Mouse (Mus musculus): ENCODE measurements around the gene Hilpda. TPM values are rescaled to one million over a fixed set of nuclear protein-coding genes. Genes with fewer than 3 reads are reported as not detected.

Hilpda gene
- 36.9 and 38.9 TPM in 2 replicates for total RNA-seq (2012; rRNA removed)

GRCm38 (mm10) chr6:29272312-29273072 lies at the start of gene Hilpda:
TSS of gene Hilpda (plus strand) at chr6:29272488.
- H3K4me3 ChIP-seq (ENCODE audit: insufficient read depth in 1 of 2, low read depth in 1 of 2, low read length in 2 of 2, poor library complexity in 1 of 2, severe bottlenecking in 1 of 2) = peak within 1 kb of the TSS; percentile 72 to 85
- TF ChIP-seq CHD2 (IDR thresholded peaks at IDR 0.05; ENCODE audit: low read depth, low read length) (no peak), ZNF384 (IDR thresholded peaks at IDR 0.05; ENCODE audit: low read depth, low read length) (no peak), HCFC1 (IDR thresholded peaks at IDR 0.05; ENCODE audit: borderline replicate concordance, insufficient read depth, low read length) (peak; percentile 46; the same call in 1 of the 2 replicates), ZC3H11A (IDR thresholded peaks at IDR 0.05; ENCODE audit: borderline replicate concordance, low read depth, low read length) (no peak)
- in situ Hi-C loops (cut with MboI; ENCODE audit: low sequenced_read_pairs in 2 of 2, unreplicated experiment in 2 of 2) = no loop called here
- peaks cover 5% of the 10 kb centered on the region; the same call in 1 of the 2 replicates for H3K36me3 ChIP-seq (ENCODE audit: control insufficient read depth, insufficient read depth, low read length, poor library complexity, severe bottlenecking)
- peak within 1 kb of the TSS; percentile 83 for H3K9ac ChIP-seq (ENCODE audit: insufficient read depth, low read depth, low read length, poor library complexity, severe bottlenecking)
- peak; percentile 93 for DNase-seq (ENCODE audit: low read depth, low spot score)
- H3K4me1 ChIP-seq (ENCODE audit: control insufficient read depth in 2 of 2, insufficient read depth in 2 of 2, low read length in 2 of 2, poor library complexity in 1 of 2) = peaks cover 0 to 4% of the 10 kb centered on the region in 2 experiments; a peak in 1 of 4 replicates
- H3K27ac ChIP-seq (ENCODE audit: insufficient read depth, low read depth, low read length, poor library complexity, severe bottlenecking) = no peak within 1 kb of the TSS
- no peaks in the 10 kb centered on the region for H3K9me3 ChIP-seq (ENCODE audit: control insufficient read depth, insufficient read depth, low read depth, low read length)

- TF ChIP-seq HCFC1 (IDR thresholded peaks at IDR 0.05; ENCODE audit: borderline replicate concordance, insufficient read depth, low read length) = no peak
- TF ChIP-seq ZNF384 (IDR thresholded peaks at IDR 0.05; ENCODE audit: low read depth, low read length) = no peak
- TF ChIP-seq CHD2 (IDR thresholded peaks at IDR 0.05; ENCODE audit: low read depth, low read length) = no peak
- TF ChIP-seq ZC3H11A (IDR thresholded peaks at IDR 0.05; ENCODE audit: borderline replicate concordance, low read depth, low read length) = no peak
- Histone ChIP-seq H3K9ac (ENCODE audit: insufficient read depth, low read depth, low read length, poor library complexity, severe bottlenecking) (no peak overlapping the region), H3K9me3 (ENCODE audit: control insufficient read depth, insufficient read depth, low read depth, low read length) (no peaks in the 10 kb centered on the region), H3K27ac (ENCODE audit: insufficient read depth, low read depth, low read length, poor library complexity, severe bottlenecking) (no peak overlapping the region), H3K36me3 (ENCODE audit: control insufficient read depth, insufficient read depth, low read length, poor library complexity, severe bottlenecking) (no peaks in the 10 kb centered on the region), H3K4me3 (ENCODE audit: insufficient read depth in 1 of 2, low read depth in 1 of 2, low read length in 2 of 2, poor library complexity in 1 of 2, severe bottlenecking in 1 of 2) (no peak overlapping the region), H3K4me1 (ENCODE audit: control insufficient read depth in 2 of 2, insufficient read depth in 2 of 2, low read length in 2 of 2, poor library complexity in 1 of 2) (peaks cover 0 to 2% of the 10 kb centered on the region in 2 experiments; a peak in 1 of 4 replicates)
- no peak for DNase-seq (ENCODE audit: low read depth, low spot score)
- in situ Hi-C loops (cut with MboI; ENCODE audit: low sequenced_read_pairs in 2 of 2, unreplicated experiment in 2 of 2) = no loop called here
Measured at GRCm38 (mm10) chr6:29229265-29229913, 42.9 kb upstream of the Hilpda start.

DNA sequence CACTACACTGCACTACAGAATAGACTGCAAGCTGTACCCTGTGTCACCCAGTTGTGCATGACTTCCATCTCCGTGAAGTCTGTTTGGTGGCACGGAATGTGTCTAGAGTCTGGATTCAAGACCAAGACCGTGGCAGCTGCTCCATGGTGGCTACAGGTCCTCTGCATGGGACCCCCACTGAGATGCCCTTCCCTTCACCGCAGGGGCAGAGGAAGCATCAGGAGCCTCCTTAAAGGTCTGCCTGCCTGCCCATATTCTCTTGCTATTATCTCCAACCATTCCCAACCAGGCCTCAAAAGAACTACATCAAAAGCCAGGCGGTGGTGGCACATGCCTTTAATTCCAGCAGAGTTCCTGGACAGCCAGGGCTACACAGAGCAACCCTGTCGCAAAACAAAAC lies 41.9 kb upstream of the Hilpda start:
- Histone ChIP-seq H3K36me3 (ENCODE audit: control insufficient read depth, insufficient read depth, low read length, poor library complexity, severe bottlenecking) (no peaks in the 10 kb centered on the region), H3K4me3 (ENCODE audit: insufficient read depth in 1 of 2, low read depth in 1 of 2, low read length in 2 of 2, poor library complexity in 1 of 2, severe bottlenecking in 1 of 2) (no peak overlapping the region), H3K4me1 (ENCODE audit: control insufficient read depth in 2 of 2, insufficient read depth in 2 of 2, low read length in 2 of 2, poor library complexity in 1 of 2) (peaks cover 0 to 5% of the 10 kb centered on the region in 2 experiments; a peak in 1 of 4 replicates), H3K9ac (ENCODE audit: insufficient read depth, low read depth, low read length, poor library complexity, severe bottlenecking) (no peak overlapping the region), H3K9me3 (ENCODE audit: control insufficient read depth, insufficient read depth, low read depth, low read length) (no peaks in the 10 kb centered on the region), H3K27ac (ENCODE audit: insufficient read depth, low read depth, low read length, poor library complexity, severe bottlenecking) (no peak overlapping the region)
- in situ Hi-C loops (cut with MboI; ENCODE audit: low sequenced_read_pairs in 2 of 2, unreplicated experiment in 2 of 2) = no loop called here
- DNase-seq (ENCODE audit: low read depth, low spot score) = no peak
- TF ChIP-seq CHD2 (IDR thresholded peaks at IDR 0.05; ENCODE audit: low read depth, low read length) = no peak
- TF ChIP-seq MAFK (IDR thresholded peaks at IDR 0.05; ENCODE audit: insufficient read depth, low read depth, low read length) = no peak
- no peak for TF ChIP-seq ZNF384 (IDR thresholded peaks at IDR 0.05; ENCODE audit: low read depth, low read length)
- TF ChIP-seq ZC3H11A (IDR thresholded peaks at IDR 0.05; ENCODE audit: borderline replicate concordance, low read depth, low read length) = no peak
- no peak for TF ChIP-seq HCFC1 (IDR thresholded peaks at IDR 0.05; ENCODE audit: borderline replicate concordance, insufficient read depth, low read length)

DNA sequence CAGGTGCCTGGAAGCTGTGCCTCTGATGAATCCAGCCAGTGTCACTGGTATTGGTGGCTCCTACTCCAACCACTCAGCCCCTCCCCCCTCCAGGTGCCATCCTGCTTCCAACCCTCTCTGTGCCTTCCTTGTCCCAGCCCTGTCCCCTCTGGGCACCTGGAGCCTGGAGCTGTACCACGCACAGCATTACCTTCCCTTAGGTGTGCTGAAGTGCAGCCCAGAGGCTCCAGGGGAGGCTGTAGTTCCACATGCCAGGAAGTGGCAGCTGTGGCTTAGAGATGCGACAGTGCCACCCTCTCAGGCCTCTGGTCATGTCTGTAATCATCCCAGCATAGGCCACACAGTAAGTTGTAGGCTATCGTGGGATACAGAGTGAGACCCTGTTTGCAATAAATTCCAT lies 40.5 kb upstream of the Hilpda start:
- DNase-seq (ENCODE audit: low read depth, low spot score) = no peak
- no peak for TF ChIP-seq ZNF384 (IDR thresholded peaks at IDR 0.05; ENCODE audit: low read depth, low read length)
- no peak for TF ChIP-seq HCFC1 (IDR thresholded peaks at IDR 0.05; ENCODE audit: borderline replicate concordance, insufficient read depth, low read length)
- TF ChIP-seq CHD2 (IDR thresholded peaks at IDR 0.05; ENCODE audit: low read depth, low read length) = no peak
- no peak for TF ChIP-seq MAFK (IDR thresholded peaks at IDR 0.05; ENCODE audit: insufficient read depth, low read depth, low read length)
- no peak for TF ChIP-seq ZC3H11A (IDR thresholded peaks at IDR 0.05; ENCODE audit: borderline replicate concordance, low read depth, low read length)
- H3K4me1 ChIP-seq (ENCODE audit: control insufficient read depth in 2 of 2, insufficient read depth in 2 of 2, low read length in 2 of 2, poor library complexity in 1 of 2) = peaks cover 0 to 5% of the 10 kb centered on the region in 2 experiments; a peak in 1 of 4 replicates
- no peak overlapping the region for H3K9ac ChIP-seq (ENCODE audit: insufficient read depth, low read depth, low read length, poor library complexity, severe bottlenecking)
- H3K9me3 ChIP-seq (ENCODE audit: control insufficient read depth, insufficient read depth, low read depth, low read length) = no peaks in the 10 kb centered on the region
- no peak overlapping the region for H3K27ac ChIP-seq (ENCODE audit: insufficient read depth, low read depth, low read length, poor library complexity, severe bottlenecking)
- in situ Hi-C loops (cut with MboI; ENCODE audit: low sequenced_read_pairs in 2 of 2, unreplicated experiment in 2 of 2) = no loop called here
- H3K36me3 ChIP-seq (ENCODE audit: control insufficient read depth, insufficient read depth, low read length, poor library complexity, severe bottlenecking) = no peaks in the 10 kb centered on the region
- no peak overlapping the region for H3K4me3 ChIP-seq (ENCODE audit: insufficient read depth in 1 of 2, low read depth in 1 of 2, low read length in 2 of 2, poor library complexity in 1 of 2, severe bottlenecking in 1 of 2)
